Mouse (Mus musculus) erythroblast, embryonic 14.5 days (primary cell): Measurements from ENCODE around the gene Psme2. TPM values are rescaled to one million over a fixed set of nuclear protein-coding genes. Genes with fewer than 3 reads are reported as not detected.

Experiments
- H3K27me3 ChIP-seq: 2 replicates; pipeline ENCODE4 v1.6.1; 2012; ENCODE audit warnings: inconsistent platforms; ENCODE audit not compliant: control insufficient read depth
- H3K36me3 ChIP-seq: 2 replicates; pipeline ENCODE4 v1.6.1; 2012; ENCODE audit warnings: mild to moderate bottlenecking, inconsistent platforms; ENCODE audit not compliant: control insufficient read depth
- H3K4me1 ChIP-seq: 2 replicates; pipeline ENCODE4 v1.6.1; 2012; ENCODE audit warnings: inconsistent platforms; ENCODE audit not compliant: control insufficient read depth
- H3K4me3 ChIP-seq: replicated peaks from 2 replicates; pipeline ENCODE3; 2012; ENCODE audit warnings: moderate library complexity, mild to moderate bottlenecking, inconsistent platforms
- H3K9me3 ChIP-seq: 2 replicates; pipeline ENCODE4 v1.6.1; 2012; ENCODE audit warnings: low read length, inconsistent platforms, mixed read lengths; ENCODE audit not compliant: control insufficient read depth
- GATA1 ChIP-seq: IDR thresholded peaks from 2 replicates; pipeline ENCODE4 v1.6.1; 2012; ENCODE audit warnings: low read length, inconsistent platforms, mixed read lengths
- TAL1 ChIP-seq: IDR thresholded peaks from 3 replicates; pipeline ENCODE4 v1.6.1; 2012; ENCODE audit warnings: low read length, inconsistent platforms, mixed read lengths
- polyA plus RNA-seq: library from polyadenylated mRNA; stranded (reverse); fragments of >175 nt; gene quantifications from 2 replicates; pipeline ENCODE4 v1.2.3, GENCODE M21; 2012

The Psme2 gene
- polyA plus RNA-seq, 1 experiment: 4.4 TPM

GRCm38 (mm10) chr14:55575711-55576110 is 15.2 kb downstream of the Psme2 start:
- H3K27me3 ChIP-seq: no peaks in the 10 kb centered on the region
- TF ChIP-seq TAL1 (no peak), GATA1 (no peak)
- no peaks in the 10 kb centered on the region for H3K9me3 ChIP-seq
- H3K4me1 ChIP-seq: peaks cover 48% of the 10 kb centered on the region
- H3K36me3 ChIP-seq: peaks cover 11% of the 10 kb centered on the region
- H3K4me3 ChIP-seq: no peak overlapping the region

DNA sequence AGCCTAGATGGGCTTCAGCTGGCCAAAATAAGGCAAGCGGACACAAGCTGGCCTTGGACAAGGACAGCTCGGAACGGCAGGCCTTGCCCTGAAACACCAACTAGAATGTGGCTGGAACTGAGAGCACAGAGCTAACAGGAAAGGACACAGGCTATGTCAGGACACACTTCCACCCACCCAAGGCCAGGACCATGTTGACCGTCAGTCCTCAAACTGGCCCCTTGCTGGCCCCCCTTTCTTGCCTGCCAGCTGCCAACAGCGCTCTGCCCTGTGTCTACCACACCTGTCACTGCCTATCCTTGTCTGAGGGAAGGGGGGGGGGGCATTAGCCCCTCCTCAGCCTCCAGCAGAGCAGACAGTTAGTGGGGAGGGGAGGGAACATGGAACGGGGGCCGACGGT is 15.6 kb downstream of the Psme2 start, which contains the start of gene Fitm1:
Fitm1 (plus strand) TSS at position 316 of the 400 bp plus-strand sequence.
- H3K4me1 ChIP-seq: peaks cover 46% of the 10 kb centered on the region
- no peak within 1 kb of the TSS for H3K4me3 ChIP-seq
- no peaks in the 10 kb centered on the region for H3K9me3 ChIP-seq
- peaks cover 10% of the 10 kb centered on the region for H3K36me3 ChIP-seq
- H3K27me3 ChIP-seq: no peaks in the 10 kb centered on the region
- TF ChIP-seq GATA1 (no peak), TAL1 (no peak)

- Histone ChIP-seq H3K27me3 (no peaks in the 10 kb centered on the region), H3K9me3 (no peaks in the 10 kb centered on the region), H3K36me3 (peaks cover 38% of the 10 kb centered on the region), H3K4me3 (no peak overlapping the region), H3K4me1 (peaks cover 20% of the 10 kb centered on the region)
- TF ChIP-seq TAL1: no peak
Measured at GRCm38 (mm10) chr14:55571760-55572159, 19.2 kb downstream of the Psme2 start.

- no peak for TF ChIP-seq TAL1
- TF ChIP-seq GATA1: no peak
- H3K9me3 ChIP-seq: no peaks in the 10 kb centered on the region
- H3K36me3 ChIP-seq: peaks cover 50% of the 10 kb centered on the region
- no peak overlapping the region for H3K4me3 ChIP-seq
- no peaks in the 10 kb centered on the region for H3K27me3 ChIP-seq
- H3K4me1 ChIP-seq: peaks cover 13% of the 10 kb centered on the region
Measured at GRCm38 (mm10) chr14:55570588-55570987, 20.3 kb downstream of the Psme2 start.

DNA sequence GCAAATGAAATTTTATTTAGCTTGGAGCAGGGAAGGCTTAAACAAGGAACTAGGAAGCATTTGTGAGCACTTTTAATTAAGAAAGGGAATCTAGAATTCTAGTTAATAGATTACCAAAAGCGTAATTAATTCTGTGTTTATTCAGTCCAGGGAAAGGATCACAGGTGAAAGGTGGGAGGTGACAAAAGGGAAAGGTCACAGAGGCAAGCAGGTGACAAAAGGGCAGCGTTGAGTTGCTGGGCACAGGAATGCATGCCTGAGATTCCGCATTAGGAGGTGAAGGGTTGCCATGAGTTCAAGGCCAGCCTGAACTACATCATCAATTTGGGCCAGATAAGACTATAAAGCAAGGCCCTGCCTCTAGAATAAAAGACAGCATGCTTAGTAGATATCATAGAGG is 23.4 kb downstream of the Psme2 start:
- no peaks in the 10 kb centered on the region for H3K9me3 ChIP-seq
- H3K27me3 ChIP-seq: no peaks in the 10 kb centered on the region
- H3K4me3 ChIP-seq: no peak overlapping the region
- peaks cover 81% of the 10 kb centered on the region for H3K36me3 ChIP-seq
- H3K4me1 ChIP-seq: peaks cover 21% of the 10 kb centered on the region
- TF ChIP-seq TAL1 (no peak), GATA1 (no peak)

GRCm38 (mm10) chr14:55565748-55566147 is 25.2 kb downstream of the Psme2 start:
- no peaks in the 10 kb centered on the region for H3K9me3 ChIP-seq
- no peaks in the 10 kb centered on the region for H3K27me3 ChIP-seq
- peaks cover 26% of the 10 kb centered on the region for H3K4me1 ChIP-seq
- peaks cover 93% of the 10 kb centered on the region for H3K36me3 ChIP-seq
- TF ChIP-seq GATA1 (no peak), TAL1 (no peak)
- no peak overlapping the region for H3K4me3 ChIP-seq

DNA sequence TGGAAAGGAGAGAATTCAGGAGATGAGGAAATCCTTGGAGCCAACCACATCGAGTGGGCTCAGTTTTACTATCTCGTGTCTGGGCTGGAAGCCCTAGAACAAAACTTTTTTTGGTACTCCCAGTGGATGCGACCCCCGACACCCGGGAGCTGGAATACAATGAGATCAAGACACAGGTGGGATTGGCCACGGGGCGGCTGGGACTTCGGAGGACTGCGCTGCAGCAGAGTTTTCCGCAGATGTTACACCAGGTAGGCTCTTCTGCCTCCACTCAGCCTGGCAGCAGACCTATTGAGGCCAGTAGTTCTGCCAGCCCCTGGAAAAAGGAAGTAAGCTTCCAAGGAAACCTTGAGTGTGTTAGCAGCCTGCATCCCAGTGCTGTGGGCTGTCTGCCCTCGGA is 27.7 kb downstream of the Psme2 start:
- TF ChIP-seq TAL1 (no peak), GATA1 (no peak)
- Histone ChIP-seq H3K27me3 (no peaks in the 10 kb centered on the region), H3K4me1 (peaks cover 38% of the 10 kb centered on the region), H3K36me3 (peaks cover 70% of the 10 kb centered on the region), H3K4me3 (no peak overlapping the region), H3K9me3 (no peaks in the 10 kb centered on the region)

GRCm38 (mm10) chr14:55561860-55562259 is 29.1 kb downstream of the Psme2 start:
- H3K36me3 ChIP-seq: peaks cover 57% of the 10 kb centered on the region

DNA sequence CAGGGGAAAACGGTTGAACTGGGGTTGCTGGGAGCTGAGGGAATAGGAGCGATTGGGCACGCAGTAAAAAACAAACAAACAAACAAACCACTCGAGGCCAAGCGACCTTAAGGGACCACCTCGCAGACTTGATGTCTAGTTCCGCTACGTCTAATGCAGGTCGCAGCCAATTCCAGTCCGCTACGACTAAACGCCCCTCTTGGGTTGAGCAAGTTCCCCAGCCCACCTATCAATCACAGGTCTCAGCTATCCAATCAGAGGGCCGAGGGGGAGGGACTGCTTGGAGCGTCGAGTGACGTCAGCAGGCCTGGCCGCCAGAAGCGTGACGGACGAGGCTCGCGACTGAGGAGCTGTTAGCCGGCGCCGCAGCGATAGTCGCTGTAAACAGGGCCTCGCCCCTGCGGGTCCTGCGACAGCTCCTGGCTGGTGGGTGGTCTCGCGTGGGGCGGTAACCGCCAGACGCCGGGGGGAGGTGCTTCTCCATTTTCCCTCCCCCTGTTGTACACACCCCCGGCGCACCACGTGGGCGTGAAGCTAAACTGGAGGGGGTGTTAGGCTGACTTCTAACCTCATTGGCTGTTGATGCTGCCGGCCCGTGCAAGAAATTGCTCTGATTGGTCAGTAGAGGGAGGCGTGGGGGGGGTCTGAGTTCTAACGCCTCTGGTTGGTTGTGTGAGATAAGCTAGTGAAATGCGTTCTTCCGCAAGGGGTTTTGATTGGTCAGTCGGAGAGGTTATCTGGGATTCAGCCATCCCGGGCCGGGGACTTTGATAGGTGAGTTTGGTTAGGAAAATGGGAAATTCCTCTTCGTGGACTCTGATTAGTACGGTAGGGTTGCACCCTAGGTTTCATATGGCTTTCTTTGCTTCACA is 30.5 kb downstream of the Psme2 start, which contains the start of gene A730061H03Rik:
A730061H03Rik (minus strand) TSS at position 205 of the 872 bp plus-strand sequence.
- peaks cover 42% of the 10 kb centered on the region for H3K36me3 ChIP-seq
- H3K4me1 ChIP-seq: peaks cover 65% of the 10 kb centered on the region
- TF ChIP-seq TAL1 (no peak), GATA1 (peak; percentile 50)
- no peaks in the 10 kb centered on the region for H3K27me3 ChIP-seq
- peak within 1 kb of the TSS; percentile 68 for H3K4me3 ChIP-seq
- peaks cover 2% of the 10 kb centered on the region; the same call in 1 of the 2 replicates for H3K9me3 ChIP-seq

More at GRCm38 (mm10) chr14:55561860-55562259, 29.1 kb downstream of the Psme2 start:
- H3K27me3 ChIP-seq: no peaks in the 10 kb centered on the region
- peaks cover 52% of the 10 kb centered on the region for H3K4me1 ChIP-seq
- peak overlapping the region; percentile 68 for H3K4me3 ChIP-seq
- TF ChIP-seq GATA1: no peak
- TF ChIP-seq TAL1: no peak
- H3K9me3 ChIP-seq: no peaks in the 10 kb centered on the region
